Comparison of ENCODE assay signal across 1 mouse cellular context in genomic region chr6:125095391-125096278, GRCm38 (mm10).
TF ChIP-seq lines count a peak whose summit lies in the region.

Gene Chd4 (plus strand): TSS chr6:125095981.

TF ChIP-seq in MEL, 35 proteins besides CTCF, POLR2A, EP300 and RAD21 (continued from another document):
- no peak for TF ChIP-seq GATA1 (IDR thresholded peaks at IDR 0.05; ENCODE audit: low read depth, low read length)
- peak; percentile 91 for TF ChIP-seq ELF1 (IDR thresholded peaks at IDR 0.05; ENCODE audit: low read depth, low read length)
